Mouse (Mus musculus): ENCODE measurements at regions not wholly inside any gene's neighbourhood (a gene's known extent, or its start where the extent isn't known, plus 50 kb on each side); places are given as distances from the start of the nearest gene placed in this dataset.

DNA sequence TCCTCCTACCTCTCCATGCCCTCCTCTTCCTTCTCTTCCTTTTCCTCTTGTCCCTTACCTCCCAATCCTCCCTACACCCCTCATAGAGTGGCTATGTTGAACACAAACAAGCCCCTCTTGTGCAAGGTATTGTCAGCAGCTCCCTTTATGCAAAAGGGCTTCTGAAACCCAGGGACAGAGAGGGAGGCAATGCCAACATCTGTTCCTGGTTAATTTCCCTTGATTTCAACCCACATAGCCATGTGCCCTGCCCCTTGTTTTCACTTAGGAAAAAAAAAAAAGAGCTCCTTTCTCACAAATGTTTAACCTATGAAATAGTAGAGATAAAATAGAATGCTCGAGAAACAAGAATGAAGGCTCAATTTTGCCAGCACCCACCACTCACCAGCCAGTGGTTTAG lies 333.5 kb downstream of the Bckdhb start:
- H3K36me3 ChIP-seq (replicated peaks), result no peaks in the 10 kb centered on the region
- H3K9me3 ChIP-seq (replicated peaks), result no peaks in the 10 kb centered on the region
- no peak for DNase-seq (ENCODE audit: low spot score)
- no peak for TF ChIP-seq GATA2 (IDR thresholded peaks at IDR 0.05; ENCODE audit: borderline replicate concordance, low read depth, low read length)
- TF ChIP-seq GATA1 (IDR thresholded peaks at IDR 0.05; ENCODE audit: borderline replicate concordance, low read length), result no peak
- no peak for TF ChIP-seq POLR2AphosphoS5 (IDR thresholded peaks at IDR 0.05; ENCODE audit: insufficient replicate concordance, low read depth, low read length)
- TF ChIP-seq CTCF (IDR thresholded peaks at IDR 0.05; ENCODE audit: low read depth, low read length), result no peak
- TF ChIP-seq TAL1 (conservative IDR thresholded peaks at IDR 0.05; ENCODE audit: low read depth, low read length), result no peak
- H3K4me3 ChIP-seq (ENCODE audit: low read depth, low read length), result no peak overlapping the region
- H3K4me1 ChIP-seq (ENCODE audit: insufficient read depth, low read depth, low read length), result no peaks in the 10 kb centered on the region
- ATAC-seq (ENCODE audit: extremely low read depth, insufficient number of reproducible peaks, low FRiP score, poor library complexity, severe bottlenecking), result no peak
- H3K27me3 ChIP-seq (ENCODE audit: insufficient read depth, low read length), result no peaks in the 10 kb centered on the region

DNA sequence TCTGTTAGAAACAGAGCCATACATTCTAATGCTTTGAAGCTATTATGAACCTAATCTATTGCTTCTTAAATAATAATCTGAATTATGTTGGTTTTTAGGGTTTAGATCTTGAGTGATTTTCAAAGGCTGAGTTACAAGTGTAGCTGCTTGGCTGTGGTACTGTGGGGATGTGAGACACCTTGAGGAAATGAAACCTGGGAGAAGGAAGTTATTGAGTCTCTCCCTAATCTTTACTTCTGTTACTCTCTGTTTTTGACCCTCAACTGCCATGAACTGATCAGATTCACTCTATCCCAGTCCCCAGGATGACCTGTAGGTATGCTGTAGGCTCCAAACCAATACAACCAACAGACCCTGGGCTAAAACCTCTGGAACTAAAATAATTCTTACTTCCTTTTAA lies 334.8 kb downstream of the Bckdhb start:
- ATAC-seq (ENCODE audit: extremely low read depth, insufficient number of reproducible peaks, low FRiP score, poor library complexity, severe bottlenecking), result no peak
- Histone ChIP-seq H3K4me3 (ENCODE audit: low read depth, low read length) (no peak overlapping the region), H3K4me1 (ENCODE audit: insufficient read depth, low read depth, low read length) (no peaks in the 10 kb centered on the region), H3K9me3 (replicated peaks) (no peaks in the 10 kb centered on the region), H3K36me3 (replicated peaks) (no peaks in the 10 kb centered on the region), H3K27me3 (ENCODE audit: insufficient read depth, low read length) (no peaks in the 10 kb centered on the region)
- TF ChIP-seq GATA1 (IDR thresholded peaks at IDR 0.05; ENCODE audit: borderline replicate concordance, low read length) (no peak), POLR2AphosphoS5 (IDR thresholded peaks at IDR 0.05; ENCODE audit: insufficient replicate concordance, low read depth, low read length) (no peak), TAL1 (conservative IDR thresholded peaks at IDR 0.05; ENCODE audit: low read depth, low read length) (no peak), CTCF (IDR thresholded peaks at IDR 0.05; ENCODE audit: low read depth, low read length) (no peak), GATA2 (IDR thresholded peaks at IDR 0.05; ENCODE audit: borderline replicate concordance, low read depth, low read length) (no peak)
- no peak for DNase-seq (ENCODE audit: low spot score)

DNA sequence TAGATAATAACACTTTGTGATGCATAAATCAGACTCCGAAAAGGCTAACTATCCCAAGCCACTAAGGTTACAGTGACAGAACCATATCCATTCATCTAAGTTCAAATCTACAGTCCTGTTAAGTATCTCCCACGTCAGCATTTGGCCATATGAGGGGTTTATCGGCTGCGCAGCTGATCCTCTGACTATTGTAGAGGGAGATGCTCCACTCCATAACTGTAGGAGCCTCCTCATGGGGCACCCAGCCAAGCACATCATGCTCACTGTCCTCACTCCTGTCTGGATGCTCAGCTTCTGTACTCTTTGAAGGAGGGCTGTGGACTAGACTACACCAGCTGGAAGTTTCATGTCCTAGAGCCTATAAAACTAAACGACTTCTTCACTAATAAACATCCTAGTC lies 337.2 kb downstream of the Bckdhb start:
- Histone ChIP-seq H3K9me3 (replicated peaks) (no peaks in the 10 kb centered on the region), H3K27me3 (ENCODE audit: insufficient read depth, low read length) (no peaks in the 10 kb centered on the region), H3K36me3 (replicated peaks) (no peaks in the 10 kb centered on the region), H3K4me3 (ENCODE audit: low read depth, low read length) (no peak overlapping the region), H3K4me1 (ENCODE audit: insufficient read depth, low read depth, low read length) (no peaks in the 10 kb centered on the region)
- DNase-seq (ENCODE audit: low spot score), result no peak
- TF ChIP-seq CTCF (IDR thresholded peaks at IDR 0.05; ENCODE audit: low read depth, low read length) (no peak), POLR2AphosphoS5 (IDR thresholded peaks at IDR 0.05; ENCODE audit: insufficient replicate concordance, low read depth, low read length) (no peak), GATA1 (IDR thresholded peaks at IDR 0.05; ENCODE audit: borderline replicate concordance, low read length) (no peak), GATA2 (IDR thresholded peaks at IDR 0.05; ENCODE audit: borderline replicate concordance, low read depth, low read length) (no peak), TAL1 (conservative IDR thresholded peaks at IDR 0.05; ENCODE audit: low read depth, low read length) (no peak)
- ATAC-seq (ENCODE audit: extremely low read depth, insufficient number of reproducible peaks, low FRiP score, poor library complexity, severe bottlenecking), result no peak

DNA sequence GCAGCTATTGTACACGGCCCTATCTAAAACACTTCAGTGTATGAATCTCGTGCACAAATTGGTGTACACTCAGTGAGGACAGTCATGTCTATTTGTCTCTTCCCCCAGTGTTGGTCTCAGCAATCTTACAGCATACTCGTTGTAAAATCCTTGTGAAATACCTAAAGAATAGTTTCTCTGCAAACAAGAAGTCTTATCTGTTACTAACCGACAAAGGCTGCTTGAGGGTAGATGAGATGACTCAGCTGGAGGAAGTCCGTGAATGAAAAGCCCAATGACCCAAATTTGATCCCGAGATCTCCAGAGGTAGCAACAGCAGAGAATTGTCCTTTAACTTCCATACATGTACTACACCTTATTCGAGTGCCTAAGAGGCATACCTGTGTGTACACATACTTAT lies 342.0 kb downstream of the Bckdhb start:
- TF ChIP-seq GATA1 (IDR thresholded peaks at IDR 0.05; ENCODE audit: borderline replicate concordance, low read length), result no peak
- TF ChIP-seq TAL1 (conservative IDR thresholded peaks at IDR 0.05; ENCODE audit: low read depth, low read length), result no peak
- TF ChIP-seq CTCF (IDR thresholded peaks at IDR 0.05; ENCODE audit: low read depth, low read length), result no peak
- no peak for TF ChIP-seq POLR2AphosphoS5 (IDR thresholded peaks at IDR 0.05; ENCODE audit: insufficient replicate concordance, low read depth, low read length)
- no peak for TF ChIP-seq GATA2 (IDR thresholded peaks at IDR 0.05; ENCODE audit: borderline replicate concordance, low read depth, low read length)
- DNase-seq (ENCODE audit: low spot score), result no peak

DNA sequence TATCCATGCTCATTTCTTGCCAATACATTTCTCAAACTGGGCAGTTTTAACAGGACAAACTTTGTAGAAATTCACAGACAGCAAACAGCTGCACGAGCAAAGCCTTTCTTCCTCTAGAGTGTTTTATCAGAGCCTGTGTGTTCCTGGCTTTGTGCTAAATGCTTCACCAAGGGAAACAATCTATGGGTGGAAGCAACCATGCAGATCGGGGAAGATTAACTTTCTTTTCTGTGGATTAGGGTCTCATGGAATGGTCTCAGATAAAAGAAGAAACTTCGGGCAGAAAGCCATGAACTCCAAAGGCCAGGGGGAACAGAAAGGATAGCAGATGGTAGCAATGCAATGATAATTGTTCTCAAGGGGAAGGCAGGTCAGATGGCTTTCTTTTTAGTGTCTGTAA lies 349.7 kb downstream of the Bckdhb start:
- no peaks in the 10 kb centered on the region for H3K36me3 ChIP-seq (replicated peaks)
- H3K9me3 ChIP-seq (replicated peaks), result no peaks in the 10 kb centered on the region
- H3K27me3 ChIP-seq (ENCODE audit: insufficient read depth, low read length), result no peaks in the 10 kb centered on the region
- TF ChIP-seq GATA2 (IDR thresholded peaks at IDR 0.05; ENCODE audit: borderline replicate concordance, low read depth, low read length), result no peak
- TF ChIP-seq CTCF (IDR thresholded peaks at IDR 0.05; ENCODE audit: low read depth, low read length), result no peak
- no peak for TF ChIP-seq GATA1 (IDR thresholded peaks at IDR 0.05; ENCODE audit: borderline replicate concordance, low read length)
- TF ChIP-seq POLR2AphosphoS5 (IDR thresholded peaks at IDR 0.05; ENCODE audit: insufficient replicate concordance, low read depth, low read length), result no peak
- no peak for DNase-seq (ENCODE audit: low spot score)
- H3K4me3 ChIP-seq (ENCODE audit: low read depth, low read length), result no peak overlapping the region
- ATAC-seq (ENCODE audit: extremely low read depth, insufficient number of reproducible peaks, low FRiP score, poor library complexity, severe bottlenecking), result no peak
- no peaks in the 10 kb centered on the region for H3K4me1 ChIP-seq (ENCODE audit: insufficient read depth, low read depth, low read length)

More for the DNA sequence above, 342.0 kb downstream of the Bckdhb start:
- Histone ChIP-seq H3K4me3 (ENCODE audit: low read depth, low read length) (no peak overlapping the region), H3K4me1 (ENCODE audit: insufficient read depth, low read depth, low read length) (no peaks in the 10 kb centered on the region), H3K27me3 (ENCODE audit: insufficient read depth, low read length) (no peaks in the 10 kb centered on the region), H3K9me3 (replicated peaks) (no peaks in the 10 kb centered on the region), H3K36me3 (replicated peaks) (no peaks in the 10 kb centered on the region)
- ATAC-seq (ENCODE audit: extremely low read depth, insufficient number of reproducible peaks, low FRiP score, poor library complexity, severe bottlenecking), result no peak

DNA sequence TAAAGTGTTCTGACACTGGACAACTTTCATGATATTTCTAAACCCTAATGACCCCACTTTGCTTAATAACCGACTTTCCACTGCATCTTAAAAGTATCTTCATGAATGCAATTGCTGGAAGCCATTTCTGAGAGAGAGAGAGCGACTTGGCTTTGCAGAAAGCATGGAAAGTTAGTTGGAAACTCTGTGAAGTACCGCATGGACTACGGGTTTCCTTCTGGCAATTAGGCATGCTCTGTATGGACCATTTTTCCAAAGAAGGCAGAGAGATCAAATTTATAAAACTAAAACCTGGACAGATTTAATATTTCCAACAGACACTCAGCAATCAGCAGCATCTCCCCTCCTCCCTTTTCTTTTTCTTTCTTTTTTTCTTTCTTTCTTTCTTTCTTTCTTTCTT lies 353.4 kb downstream of the Bckdhb start:
- TF ChIP-seq TAL1 (conservative IDR thresholded peaks at IDR 0.05; ENCODE audit: low read depth, low read length) (no peak), POLR2AphosphoS5 (IDR thresholded peaks at IDR 0.05; ENCODE audit: insufficient replicate concordance, low read depth, low read length) (no peak), GATA2 (IDR thresholded peaks at IDR 0.05; ENCODE audit: borderline replicate concordance, low read depth, low read length) (no peak), CTCF (IDR thresholded peaks at IDR 0.05; ENCODE audit: low read depth, low read length) (no peak), GATA1 (IDR thresholded peaks at IDR 0.05; ENCODE audit: borderline replicate concordance, low read length) (no peak)
- Histone ChIP-seq H3K36me3 (replicated peaks) (no peaks in the 10 kb centered on the region), H3K4me1 (ENCODE audit: insufficient read depth, low read depth, low read length) (no peaks in the 10 kb centered on the region), H3K4me3 (ENCODE audit: low read depth, low read length) (no peak overlapping the region), H3K27me3 (ENCODE audit: insufficient read depth, low read length) (no peaks in the 10 kb centered on the region), H3K9me3 (replicated peaks) (peaks cover 4% of the 10 kb centered on the region)
- no peak for DNase-seq (ENCODE audit: low spot score)
- ATAC-seq (ENCODE audit: extremely low read depth, insufficient number of reproducible peaks, low FRiP score, poor library complexity, severe bottlenecking), result no peak

Data from G1E (cell line).